Mouse (Mus musculus) ovary, postnatal 14 days (tissue): ENCODE data around the gene Try5.
"Not testable (repeated sequence)": the region's sequence is repeated elsewhere in the genome, so short reads cannot be mapped to it uniquely, and the experiment has no call there.

ENCODE experiments used
- DNase-seq: peaks from one replicate; pipeline ENCODE4 v3.0.0; 2022; ENCODE audit warnings: low spot score

The Try5 gene

GRCm38 (mm10) chr6:41316741-41317140, at the start of gene Try5:
Try5 (minus strand) TSS chr6:41316841.
- DNase-seq, result not testable (repeated sequence)

GRCm38 (mm10) chr6:41353932-41354331, 37.3 kb upstream of the Try5 start, which contains the start of gene Try10:
Try10 (plus strand) TSS chr6:41354105.
- no peak for DNase-seq

DNA sequence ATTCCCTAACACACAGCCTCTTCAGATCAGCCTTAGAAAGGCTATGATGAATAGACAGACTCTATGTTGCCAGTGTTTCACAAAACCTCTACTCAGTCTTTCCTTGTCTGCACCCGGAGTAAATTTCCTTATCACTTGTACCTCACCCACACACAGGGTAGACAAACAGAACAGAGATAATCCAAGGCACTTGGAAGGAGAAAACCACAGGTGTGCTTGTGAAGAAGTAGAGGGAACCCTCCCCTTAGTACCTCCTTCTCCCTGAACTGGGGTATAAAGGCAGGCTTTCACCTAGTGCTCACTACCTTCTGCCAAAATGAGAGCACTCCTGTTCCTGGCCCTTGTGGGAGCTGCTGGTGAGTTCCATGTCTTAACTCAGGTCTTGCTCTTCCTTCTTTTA, 14.7 kb downstream of the Try5 start, which contains the start of gene Try4:
Try4 (plus strand) TSS at position 301 of the 400 bp plus-strand sequence.
- DNase-seq, result no peak

DNA sequence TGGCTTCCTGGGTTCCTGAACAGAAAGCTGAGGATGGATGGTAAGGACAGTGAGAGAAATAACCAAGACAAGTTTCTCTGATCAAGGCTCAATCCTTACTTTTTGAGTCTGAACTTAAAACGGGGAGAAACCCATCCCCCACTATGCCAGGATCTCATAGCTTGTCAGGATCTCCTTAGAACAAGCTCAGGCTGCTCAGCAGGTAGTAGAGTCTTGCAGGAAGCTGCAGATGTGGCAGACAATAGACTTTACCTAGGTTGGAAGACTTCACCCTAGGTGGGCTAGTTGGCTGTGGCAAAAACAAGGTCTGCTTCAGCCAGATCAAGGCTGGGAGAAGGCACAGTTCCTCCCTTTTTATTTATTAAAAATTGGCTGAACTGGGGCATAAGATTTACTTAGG, 18.4 kb downstream of the Try5 start:
- no peak for DNase-seq

DNA sequence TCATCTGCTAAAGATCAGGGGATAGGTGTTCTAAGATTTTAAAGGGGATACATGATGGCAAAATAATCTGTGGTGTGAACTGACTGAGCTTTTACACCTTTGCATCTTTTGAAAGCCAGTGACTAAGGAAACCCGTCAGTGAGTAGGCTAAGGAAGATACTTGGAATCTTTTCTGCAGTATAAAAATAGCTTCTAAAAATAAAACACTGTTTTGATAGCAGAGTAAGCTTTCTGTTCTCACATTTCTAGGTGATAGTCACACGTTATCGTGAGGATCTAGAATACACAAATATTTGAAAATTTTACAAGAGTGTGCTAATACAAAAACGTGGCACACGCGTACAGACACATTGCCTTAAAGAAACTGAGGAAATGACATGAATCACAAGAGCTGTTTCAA, 50.5 kb downstream of the Try5 start:
- no peak for DNase-seq

GRCm38 (mm10) chr6:41262796-41263195, 53.8 kb downstream of the Try5 start:
- DNase-seq, result no peak
